Mouse (Mus musculus) cerebellum, adult 2 months (tissue): ENCODE results near the gene Ppm1n.

Source experiments
- CTCF ChIP-seq: fragments of 200-500 bp; IDR thresholded peaks from 2 replicates; pipeline ENCODE4 v1.5.1; 2011; ENCODE audit warnings: low read depth, mild to moderate bottlenecking, control low read depth, low read length, moderate library complexity, borderline replicate concordance; ENCODE audit not compliant: insufficient read depth
- POLR2A ChIP-seq: fragments of 200-500 bp; IDR thresholded peaks from 2 replicates; pipeline ENCODE4 v1.6.1; 2011; ENCODE audit warnings: low read length, control low read depth, borderline replicate concordance; ENCODE audit not compliant: insufficient read depth

DNA sequence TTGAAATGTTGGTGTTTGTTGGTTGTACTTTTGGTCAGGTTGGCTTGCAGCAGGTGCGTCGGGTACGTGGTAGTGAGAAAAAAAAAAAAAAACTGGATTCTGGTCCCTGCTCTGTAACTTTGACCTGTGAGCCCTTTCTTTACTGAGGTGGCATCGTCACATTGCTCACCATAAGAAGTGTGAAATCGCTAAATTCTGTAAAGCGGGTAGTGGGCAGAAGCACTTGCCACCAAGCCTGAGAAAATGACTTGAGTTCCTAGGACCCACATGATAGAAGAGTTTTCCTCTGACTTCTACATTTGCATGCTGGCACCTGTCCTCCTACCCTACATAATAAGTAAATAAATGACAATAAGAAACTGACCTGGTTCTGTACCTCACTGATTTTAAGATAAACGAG, 40.8 kb upstream of the Ppm1n start:
- TF ChIP-seq CTCF (no peak), POLR2A (no peak)
